Mouse (Mus musculus): ENCODE data around the gene Gtsf1l. TPM values are rescaled to one million over a fixed set of nuclear protein-coding genes. Genes with fewer than 3 reads are reported as not detected.
"Not testable (repeated sequence)": the region's sequence is repeated elsewhere in the genome, so short reads cannot be mapped to it uniquely, and the experiment has no call there.

Gtsf1l gene
- polyA plus RNA-seq, 1 experiment from 2014 or later = not detected

DNA sequence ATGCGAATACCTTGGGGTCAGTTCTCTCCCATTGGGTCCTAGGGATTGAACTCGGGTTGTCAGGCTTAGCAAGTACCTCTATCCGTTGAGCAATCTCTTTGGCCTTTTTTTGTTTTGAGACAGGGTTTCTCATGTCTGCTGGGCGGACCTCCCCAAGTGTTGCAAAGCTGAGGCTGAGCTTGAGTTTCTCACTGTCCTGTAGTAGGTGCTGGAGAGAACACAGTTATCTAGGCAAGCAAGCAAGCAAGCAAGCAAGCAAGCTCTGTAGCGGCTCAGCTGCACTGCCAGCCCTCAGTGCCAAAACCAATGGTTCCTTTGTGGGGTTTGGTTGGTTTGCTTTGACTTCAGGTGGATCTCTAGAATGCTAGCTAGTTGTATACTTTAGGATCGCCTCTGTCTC is 27.0 kb downstream of the Gtsf1l start:
- H3K36me3 ChIP-seq = peaks cover 27% of the 10 kb centered on the region
- no peak overlapping the region for H3K27ac ChIP-seq (replicated peaks)
- no peak overlapping the region for H3K4me3 ChIP-seq
- no peak overlapping the region for H3K9ac ChIP-seq (replicated peaks)
- ATAC-seq (ENCODE audit: low FRiP score, low read depth) = no peak
- WGBS = 87% methylated on average over 6 of the region's 6 CpGs
- H3K4me1 ChIP-seq = peaks cover 8% of the 10 kb centered on the region
- H3K4me2 ChIP-seq (replicated peaks) = no peak overlapping the region
- no peaks in the 10 kb centered on the region for H3K9me3 ChIP-seq
- H3K27me3 ChIP-seq = 0 out of 2 replicates have a peak, but pooled peaks cover 3% of the 10 kb centered on the region

DNA sequence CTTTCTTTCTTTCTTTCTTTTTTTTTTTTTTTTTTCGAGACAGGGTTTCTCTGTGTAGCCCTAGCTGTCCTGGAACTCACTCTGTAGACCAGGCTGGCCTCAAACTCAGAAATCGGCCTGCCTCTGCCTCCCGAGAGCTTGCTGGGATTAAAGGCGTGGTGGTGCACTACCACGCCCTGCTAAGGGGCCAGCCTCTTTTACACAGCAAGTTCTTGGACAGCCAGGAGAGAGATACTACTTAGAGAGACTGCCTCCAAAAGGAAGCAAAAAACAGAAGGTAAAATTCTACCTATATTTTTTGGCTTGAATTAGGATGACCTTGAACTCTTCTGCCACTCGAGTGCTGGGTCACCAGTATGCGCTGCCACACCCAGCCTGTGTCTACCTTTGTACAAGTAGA is 28.7 kb downstream of the Gtsf1l start:
- H3K9ac ChIP-seq (replicated peaks); H3K27me3 ChIP-seq; H3K9me3 ChIP-seq; H3K27ac ChIP-seq (replicated peaks); H3K4me2 ChIP-seq (replicated peaks); H3K4me3 ChIP-seq; ATAC-seq (ENCODE audit: low FRiP score, low read depth): not testable (repeated sequence)
- Histone ChIP-seq H3K36me3 (peaks cover 13% of the 10 kb centered on the region), H3K4me1 (peaks cover 17% of the 10 kb centered on the region)
- 96% methylated on average over 6 of the region's 7 CpGs for WGBS

DNA sequence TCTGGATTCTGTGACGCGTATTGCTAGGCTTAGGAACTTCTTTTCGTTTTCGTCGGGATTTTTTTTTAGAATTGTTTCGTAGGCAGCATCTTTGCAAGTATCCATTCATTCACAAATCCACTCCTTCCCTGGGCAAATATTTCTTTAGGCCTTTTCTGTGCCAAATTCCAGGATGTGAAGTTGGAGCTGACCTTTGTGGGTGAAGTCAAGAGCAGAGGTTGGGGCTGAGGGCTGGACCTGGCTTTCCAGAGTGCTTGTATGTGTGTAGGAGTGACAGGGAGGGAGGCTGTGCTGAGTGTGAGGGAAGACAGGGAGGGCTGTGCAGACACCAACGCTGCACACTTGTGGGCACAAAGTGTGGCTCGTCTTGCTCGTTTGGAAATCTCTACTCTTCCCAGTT is 31.1 kb downstream of the Gtsf1l start:
- Histone ChIP-seq H3K27ac (replicated peaks) (no peak overlapping the region), H3K4me2 (replicated peaks) (no peak overlapping the region; the same call in 1 of the 2 replicates), H3K27me3 (0 out of 2 replicates have a peak, but pooled peaks cover 5% of the 10 kb centered on the region), H3K36me3 (no peaks in the 10 kb centered on the region), H3K4me3 (no peak overlapping the region), H3K9me3 (no peaks in the 10 kb centered on the region), H3K4me1 (peaks cover 21% of the 10 kb centered on the region), H3K9ac (replicated peaks) (no peak overlapping the region)
- no peak for ATAC-seq (ENCODE audit: low FRiP score, low read depth)
- WGBS = 85% methylated on average over 9 of the region's 9 CpGs

DNA sequence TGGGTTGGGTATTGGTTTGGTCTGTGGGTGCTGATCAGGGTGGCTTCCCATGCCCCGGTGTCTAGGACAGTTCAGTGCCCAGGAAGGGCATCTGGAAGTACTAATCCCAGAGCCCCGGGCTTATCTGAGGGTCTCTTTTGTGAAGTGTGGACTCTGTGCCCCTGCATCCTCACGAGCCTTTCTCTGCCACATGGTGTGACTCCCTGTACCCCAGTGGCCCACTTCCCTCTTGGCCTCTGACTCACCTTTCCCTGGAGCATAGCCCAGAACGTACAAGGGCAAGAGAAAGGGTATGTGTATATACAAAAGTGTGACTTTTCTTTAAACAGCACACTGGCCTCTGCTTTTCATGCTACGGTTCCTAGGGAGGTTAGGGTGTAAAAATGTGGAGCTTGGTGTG is 31.9 kb downstream of the Gtsf1l start:
- Histone ChIP-seq H3K4me2 (replicated peaks) (peak overlapping the region; percentile 95), H3K4me1 (peaks cover 21% of the 10 kb centered on the region), H3K4me3 (peak overlapping the region; percentile 68), H3K27ac (replicated peaks) (no peak overlapping the region), H3K9ac (replicated peaks) (peak overlapping the region; percentile 61), H3K9me3 (no peaks in the 10 kb centered on the region), H3K27me3 (0 out of 2 replicates have a peak, but pooled peaks cover 5% of the 10 kb centered on the region), H3K36me3 (no peaks in the 10 kb centered on the region)
- ATAC-seq (ENCODE audit: low FRiP score, low read depth) = no peak
- 23% methylated on average over 5 of the region's 5 CpGs for WGBS

DNA sequence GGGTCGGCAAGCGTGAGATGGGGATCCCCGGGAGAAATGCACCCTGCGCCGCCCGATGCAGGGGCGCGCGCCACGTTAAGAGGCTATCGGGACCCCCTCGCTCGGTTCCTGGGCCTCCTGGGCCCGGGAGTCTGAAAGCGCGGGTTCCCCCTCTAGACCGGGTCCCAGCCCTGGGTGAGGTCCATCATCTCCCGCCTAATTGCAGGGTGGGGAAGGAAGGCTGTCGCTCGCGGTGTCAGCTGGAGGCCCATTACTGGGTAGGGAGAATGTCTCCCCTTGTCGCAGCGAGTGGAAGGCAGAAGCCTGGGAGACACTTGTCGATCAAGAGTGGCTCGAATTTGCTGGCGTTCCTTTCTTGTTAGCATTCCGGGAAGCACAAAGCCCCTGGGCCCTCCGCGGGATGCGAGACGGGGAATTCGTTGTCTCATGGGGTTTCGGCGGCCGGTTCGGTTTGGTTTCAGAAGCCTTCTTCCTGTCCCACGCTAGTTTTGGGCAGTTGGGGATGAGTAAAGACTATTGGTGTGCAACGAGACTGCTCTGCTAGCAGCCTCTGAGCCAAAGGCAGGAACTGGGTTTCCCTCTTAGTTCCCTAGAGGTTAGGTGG is 32.7 kb downstream of the Gtsf1l start:
- no peaks in the 10 kb centered on the region for H3K9me3 ChIP-seq
- peaks cover 21% of the 10 kb centered on the region for H3K4me1 ChIP-seq
- H3K4me3 ChIP-seq = peak overlapping the region; percentile 68
- under 1% methylated on average over 36 of the region's 38 CpGs for WGBS
- ATAC-seq (ENCODE audit: low FRiP score, low read depth) = peak; percentile 24
- H3K27me3 ChIP-seq = 0 out of 2 replicates have a peak, but pooled peaks cover 5% of the 10 kb centered on the region
- H3K9ac ChIP-seq (replicated peaks) = peak overlapping the region; percentile 61
- no peak overlapping the region; the same call in 1 of the 2 replicates for H3K27ac ChIP-seq (replicated peaks)
- peak overlapping the region; percentile 95 for H3K4me2 ChIP-seq (replicated peaks)
- no peaks in the 10 kb centered on the region for H3K36me3 ChIP-seq

DNA sequence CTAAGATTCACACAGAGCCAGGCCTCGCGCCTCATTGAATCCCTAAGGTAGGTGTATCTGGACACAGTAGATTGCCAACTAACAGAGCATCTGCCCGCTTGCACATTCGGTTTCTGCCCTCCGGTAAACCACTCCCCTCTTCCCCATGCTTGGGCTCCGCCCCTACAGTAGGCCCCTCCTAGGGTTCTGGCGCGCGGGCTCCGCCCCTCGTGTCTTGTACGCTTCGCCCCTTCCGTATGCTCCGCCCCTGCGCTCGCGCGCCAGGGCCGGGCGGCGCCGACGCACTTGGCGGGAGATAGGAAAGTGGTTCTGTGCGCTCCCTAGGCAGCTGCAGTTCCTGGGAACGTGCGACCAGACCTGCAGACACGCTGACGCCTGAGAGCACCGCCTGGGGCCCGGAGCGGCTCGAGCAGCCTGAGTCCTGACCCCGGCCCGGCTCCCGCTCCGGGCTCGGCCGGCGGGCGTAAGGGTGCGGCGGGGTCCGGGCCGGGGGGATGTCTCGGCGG is 33.3 kb downstream of the Gtsf1l start, which contains the start of gene Mybl2:
TSS of gene Mybl2 (plus strand) at position 353 of the 506 bp plus-strand sequence.
- H3K9me3 ChIP-seq = no peaks in the 10 kb centered on the region
- H3K27ac ChIP-seq (replicated peaks) = no peak within 1 kb of the TSS; the same call in 1 of the 2 replicates
- ATAC-seq (ENCODE audit: low FRiP score, low read depth) = peak; percentile 100
- peak within 1 kb of the TSS; percentile 95 for H3K4me2 ChIP-seq (replicated peaks)
- peaks cover 21% of the 10 kb centered on the region for H3K4me1 ChIP-seq
- under 1% methylated on average over 48 of the region's 48 CpGs for WGBS
- no peaks in the 10 kb centered on the region for H3K36me3 ChIP-seq
- 0 out of 2 replicates have a peak, but pooled peaks cover 5% of the 10 kb centered on the region for H3K27me3 ChIP-seq
- peak within 1 kb of the TSS; percentile 61 for H3K9ac ChIP-seq (replicated peaks)
- peak within 1 kb of the TSS; percentile 68 for H3K4me3 ChIP-seq

DNA sequence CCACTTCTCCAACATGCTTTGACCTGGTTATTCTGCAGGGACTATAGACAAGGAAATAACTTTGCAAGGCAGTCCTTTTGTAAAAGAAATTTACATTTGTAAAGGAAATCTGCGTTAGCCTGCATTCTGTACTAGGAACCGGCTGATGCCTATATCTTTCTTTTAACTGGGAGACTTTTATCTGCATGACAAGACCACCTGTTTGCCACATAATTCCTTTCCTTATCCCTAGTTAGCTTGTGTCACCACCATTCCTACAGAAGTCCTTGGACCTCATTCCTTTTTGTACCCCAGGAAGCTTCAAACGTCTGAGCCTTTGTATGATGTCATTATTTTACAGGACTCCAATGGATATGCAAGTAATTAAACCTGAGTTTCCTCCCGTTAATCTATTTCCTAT is 34.8 kb downstream of the Gtsf1l start:
- H3K9me3 ChIP-seq = no peaks in the 10 kb centered on the region
- no peak overlapping the region for H3K9ac ChIP-seq (replicated peaks)
- WGBS = 67% methylated on average over 4 of the region's 4 CpGs
- H3K27me3 ChIP-seq = 0 out of 2 replicates have a peak, but pooled peaks cover 5% of the 10 kb centered on the region
- ATAC-seq (ENCODE audit: low FRiP score, low read depth) = no peak
- no peak overlapping the region for H3K27ac ChIP-seq (replicated peaks)
- H3K4me2 ChIP-seq (replicated peaks) = no peak overlapping the region
- H3K4me3 ChIP-seq = no peak overlapping the region
- H3K36me3 ChIP-seq = peaks cover 6% of the 10 kb centered on the region; the same call in 1 of the 2 replicates
- peaks cover 21% of the 10 kb centered on the region for H3K4me1 ChIP-seq

DNA sequence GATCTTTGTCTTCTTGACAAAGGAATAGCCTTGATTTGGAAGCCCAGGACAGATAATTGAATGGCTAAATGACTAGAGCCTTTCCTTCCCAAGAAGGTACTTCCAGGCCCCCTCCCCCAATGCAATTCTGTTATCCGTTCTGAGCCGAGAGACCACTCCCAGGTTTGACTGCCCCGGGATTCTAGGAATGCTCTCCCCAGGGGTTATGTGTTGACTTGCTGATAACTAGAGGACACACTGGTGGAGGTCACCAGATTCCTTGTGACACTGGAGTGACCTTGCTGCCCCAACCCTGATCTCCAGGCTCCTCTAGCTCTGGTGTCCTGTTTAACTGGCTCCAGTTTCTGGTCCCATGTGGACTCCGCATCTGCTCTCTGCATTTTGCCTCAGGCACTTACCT is 35.6 kb downstream of the Gtsf1l start:
- H3K36me3 ChIP-seq = peaks cover 9% of the 10 kb centered on the region
- H3K4me3 ChIP-seq = no peak overlapping the region
- H3K4me1 ChIP-seq = peaks cover 21% of the 10 kb centered on the region
- ATAC-seq (ENCODE audit: low FRiP score, low read depth) = no peak
- no peaks in the 10 kb centered on the region for H3K9me3 ChIP-seq
- H3K27ac ChIP-seq (replicated peaks) = no peak overlapping the region
- 43% methylated on average over 4 of the region's 4 CpGs for WGBS
- H3K27me3 ChIP-seq = 0 out of 2 replicates have a peak, but pooled peaks cover 5% of the 10 kb centered on the region
- H3K4me2 ChIP-seq (replicated peaks) = no peak overlapping the region
- H3K9ac ChIP-seq (replicated peaks) = no peak overlapping the region

DNA sequence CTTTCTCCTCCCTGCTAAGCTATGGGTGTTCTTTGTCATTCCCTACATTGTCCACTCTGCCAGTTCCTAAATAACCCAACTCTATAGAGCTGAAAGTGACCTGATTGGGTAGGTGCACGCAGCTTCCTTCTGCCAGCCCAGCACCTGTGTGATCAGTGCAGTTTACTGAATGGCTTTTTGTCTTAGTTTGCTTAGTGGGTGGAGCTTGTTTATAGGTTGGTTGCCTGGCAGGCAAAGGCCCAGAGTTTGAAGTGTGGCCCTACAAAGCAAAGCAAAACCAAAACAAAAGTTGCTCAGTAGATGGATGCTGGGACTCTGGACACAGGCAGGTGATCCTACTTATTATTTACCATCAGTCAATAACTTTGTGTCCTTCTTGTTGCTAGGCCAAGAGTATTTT is 36.0 kb downstream of the Gtsf1l start:
- 0 out of 2 replicates have a peak, but pooled peaks cover 5% of the 10 kb centered on the region for H3K27me3 ChIP-seq
- peaks cover 13% of the 10 kb centered on the region for H3K36me3 ChIP-seq
- 70% methylated on average over 1 of the region's 1 CpGs for WGBS
- no peak overlapping the region for H3K4me3 ChIP-seq
- no peaks in the 10 kb centered on the region for H3K9me3 ChIP-seq
- H3K4me2 ChIP-seq (replicated peaks) = no peak overlapping the region
- no peak overlapping the region for H3K9ac ChIP-seq (replicated peaks)
- no peak for ATAC-seq (ENCODE audit: low FRiP score, low read depth)
- H3K27ac ChIP-seq (replicated peaks) = no peak overlapping the region
- peaks cover 21% of the 10 kb centered on the region for H3K4me1 ChIP-seq

DNA sequence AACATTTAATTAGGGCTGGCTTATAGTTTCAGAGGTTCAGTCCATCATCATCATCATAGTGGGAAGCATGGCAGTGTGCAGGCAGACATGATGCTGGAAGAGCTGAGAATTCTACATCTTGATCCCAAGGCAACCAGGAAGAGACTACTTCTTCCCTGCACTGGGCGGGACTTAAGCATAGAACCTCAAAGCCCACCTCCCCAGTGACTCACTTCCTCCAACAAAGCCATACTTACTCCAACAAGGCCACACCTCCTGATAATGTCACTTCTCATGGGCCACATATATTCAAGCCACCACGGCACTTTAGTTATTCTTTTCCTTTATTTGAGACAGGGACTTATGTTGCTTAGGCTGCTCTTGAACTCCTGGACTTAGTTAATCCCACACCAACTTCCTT is 38.5 kb downstream of the Gtsf1l start:
- Histone ChIP-seq H3K9me3 (no peaks in the 10 kb centered on the region), H3K27ac (replicated peaks) (no peak overlapping the region), H3K4me2 (replicated peaks) (no peak overlapping the region), H3K4me3 (no peak overlapping the region), H3K9ac (replicated peaks) (no peak overlapping the region), H3K36me3 (peaks cover 33% of the 10 kb centered on the region), H3K4me1 (peaks cover 5% of the 10 kb centered on the region; the same call in 1 of the 2 replicates), H3K27me3 (no peaks in the 10 kb centered on the region)
- WGBS = 83% methylated on average over 2 of the region's 2 CpGs
- ATAC-seq (ENCODE audit: low FRiP score, low read depth) = no peak

DNA sequence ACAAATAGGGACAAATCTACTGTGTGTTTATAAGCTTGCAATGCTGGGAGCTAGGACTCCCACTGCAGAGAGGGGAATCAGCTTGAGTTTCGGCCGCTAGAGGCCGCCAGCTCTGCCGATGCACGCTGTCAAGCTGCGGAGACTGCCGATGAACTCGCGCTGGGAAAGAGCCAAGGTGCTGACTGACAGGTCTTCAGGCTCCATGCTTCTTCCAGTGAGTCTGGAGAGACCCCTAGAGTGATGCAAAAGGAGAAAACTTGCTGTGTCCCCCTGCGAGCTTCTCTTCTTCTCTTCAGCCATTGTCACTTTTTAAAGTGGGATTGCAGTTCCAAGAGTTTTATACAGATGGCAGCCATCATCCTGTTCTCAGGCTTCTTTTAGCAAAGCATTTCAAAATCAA is 39.5 kb downstream of the Gtsf1l start:
- peaks cover 39% of the 10 kb centered on the region for H3K36me3 ChIP-seq
- no peaks in the 10 kb centered on the region for H3K4me1 ChIP-seq
- ATAC-seq (ENCODE audit: low FRiP score, low read depth) = no peak
- H3K9me3 ChIP-seq = no peaks in the 10 kb centered on the region
- no peak overlapping the region for H3K27ac ChIP-seq (replicated peaks)
- 6% methylated on average over 10 of the region's 10 CpGs for WGBS
- H3K27me3 ChIP-seq = no peaks in the 10 kb centered on the region
- 0 out of 2 replicates have a peak overlapping the region, but pooled peaks have one; percentile 30 for H3K4me2 ChIP-seq (replicated peaks)
- H3K9ac ChIP-seq (replicated peaks) = no peak overlapping the region
- H3K4me3 ChIP-seq = no peak overlapping the region

DNA sequence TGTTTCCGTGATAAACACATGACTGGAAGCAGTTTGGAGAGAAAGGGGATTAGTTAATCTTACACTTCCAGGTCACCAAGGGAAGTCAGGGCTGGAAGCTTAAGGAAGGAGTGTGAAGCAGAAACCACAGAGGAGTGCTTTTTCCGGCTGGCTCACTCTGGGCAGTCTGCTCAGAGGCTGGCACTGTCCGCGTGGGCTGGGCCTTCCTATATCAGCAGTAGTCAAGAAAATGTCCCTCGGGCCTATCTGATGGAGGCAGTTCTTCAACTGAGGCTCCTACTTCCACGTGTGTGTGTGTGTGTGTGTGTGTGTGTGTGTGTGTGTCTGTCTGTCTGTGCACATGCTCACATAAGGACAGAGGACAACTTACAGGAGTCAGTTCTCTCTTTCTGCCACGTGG is 47.7 kb downstream of the Gtsf1l start:
- ATAC-seq (ENCODE audit: low FRiP score, low read depth) = no peak
- 92% methylated on average over 7 of the region's 7 CpGs for WGBS
- peaks cover 86% of the 10 kb centered on the region for H3K36me3 ChIP-seq

More for the DNA sequence above, 47.7 kb downstream of the Gtsf1l start:
- Histone ChIP-seq H3K27ac (replicated peaks) (no peak overlapping the region), H3K4me2 (replicated peaks) (no peak overlapping the region), H3K27me3 (no peaks in the 10 kb centered on the region), H3K9me3 (no peaks in the 10 kb centered on the region), H3K4me1 (no peaks in the 10 kb centered on the region), H3K9ac (replicated peaks) (no peak overlapping the region), H3K4me3 (no peak overlapping the region)
